Mouse (Mus musculus) bone marrow, adult 2 months (tissue): Measurements from ENCODE around the gene Timp4.

Source experiments
- CTCF ChIP-seq: fragments of 200-500 bp; IDR thresholded peaks from 2 replicates; pipeline ENCODE4 v1.5.1; 2011; ENCODE audit warnings: low read length, control low read depth; ENCODE audit not compliant: control insufficient read depth, insufficient read depth
- POLR2A ChIP-seq: fragments of 200-500 bp; IDR thresholded peaks from 2 replicates; pipeline ENCODE4 v1.6.1; 2011; ENCODE audit warnings: low read depth, mild to moderate bottlenecking, control low read depth, low read length, borderline replicate concordance; ENCODE audit not compliant: control insufficient read depth

GRCm38 (mm10) chr6:115273346-115273745, 21.3 kb upstream of the Timp4 start:
- TF ChIP-seq POLR2A, result no peak
- TF ChIP-seq CTCF, result no peak
